In the genomic region with DNA sequence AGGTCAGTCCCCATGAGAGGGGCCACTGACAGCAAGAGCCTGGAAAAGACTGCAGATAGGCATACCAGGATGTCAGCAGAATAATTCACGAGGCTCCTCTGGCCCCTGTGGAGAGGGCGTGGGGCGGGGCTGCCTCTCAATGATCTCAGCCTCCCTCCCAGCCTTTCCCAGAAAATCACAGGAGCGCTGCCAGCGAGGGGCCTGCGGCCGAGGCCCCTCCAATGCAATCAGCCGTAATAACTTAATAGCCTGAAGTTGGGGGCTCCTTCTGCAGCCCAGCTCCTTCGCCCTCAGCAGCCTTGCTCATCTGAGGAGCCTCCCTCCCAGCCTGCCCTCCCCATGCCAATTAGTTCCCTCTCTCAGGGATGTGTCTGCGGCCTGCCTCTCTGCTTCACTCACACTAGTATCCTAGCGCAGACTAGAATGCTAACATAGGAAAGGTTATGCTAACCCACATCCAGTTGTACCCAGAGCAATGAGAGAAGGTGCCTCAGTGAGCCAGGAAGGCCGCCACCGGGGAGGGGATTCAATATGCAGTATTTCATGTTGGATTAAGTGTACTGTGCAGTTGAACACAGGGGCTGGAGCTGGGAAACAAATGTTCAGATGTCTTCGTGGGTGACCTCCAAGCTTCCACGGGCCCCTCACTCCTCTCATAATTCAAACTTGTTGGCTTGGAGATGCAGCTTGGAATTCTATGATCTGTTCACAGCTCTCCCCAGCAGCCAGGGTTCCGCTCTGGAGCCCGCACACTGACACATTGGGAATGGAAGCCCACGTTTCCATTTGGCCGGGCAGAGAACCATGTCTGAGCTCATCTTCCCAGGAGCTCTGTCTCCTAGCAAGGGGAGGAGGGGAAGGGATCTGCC, we compare ENCODE assay signal across 8 mouse cellular contexts.
DNase-seq lines count a peak whose midpoint lies in the region; ATAC-seq and TF ChIP-seq lines count a peak whose summit lies in the region.

No protein-coding gene starts in this region.

- no peak overlapping the region for H3K4me3 ChIP-seq in lung, embryonic 14.5 days (ENCODE audit: low read depth, low read length)
- no peak overlapping the region for H3K4me3 ChIP-seq in lung, adult 2 months (replicated peaks; ENCODE audit: extremely low read depth, low read depth, low read length)
- H3K4me3 ChIP-seq in forebrain, embryonic 13.5 days, result no peak overlapping the region
- H3K4me3 ChIP-seq in limb, embryonic 10.5 days, result no peak overlapping the region
- no peak overlapping the region for H3K4me3 ChIP-seq in stomach, embryonic 15.5 days (replicated peaks)
- no peak overlapping the region for H3K4me3 ChIP-seq in cerebellum, adult 2 months (replicated peaks; ENCODE audit: insufficient read depth, low read depth, low read length)

- no peak overlapping the region for H3K9ac ChIP-seq in lung, embryonic 14.5 days
- H3K9ac ChIP-seq in forebrain, embryonic 13.5 days, result 0 out of 2 replicates have a peak overlapping the region, but pooled peaks have one; percentile 21
- no peak overlapping the region for H3K9ac ChIP-seq in stomach, embryonic 15.5 days

- peak; percentile 42 for DNase-seq in lung, embryonic 14.5 days
- DNase-seq in lung, adult 2 months, result no peak
- DNase-seq in limb, embryonic 10.5 days (ENCODE audit: low spot score), result peak; percentile 56
- DNase-seq in left cerebral cortex, adult 18-20 months (ENCODE audit: low spot score in 2 of 2), result no peak
- DNase-seq in cerebellum, adult 9-10 months, result no peak
- DNase-seq in cerebellum, adult 2 months, result no peak

- peak; percentile 55 for ATAC-seq in lung, embryonic 14.5 days (ENCODE audit: insufficient read depth)
- peak; percentile 77 for ATAC-seq in forebrain, embryonic 13.5 days
- peak; percentile 64; the same call in 1 of the 2 replicates for ATAC-seq in stomach, embryonic 15.5 days (ENCODE audit: insufficient read depth, low FRiP score, low read depth)

- TF ChIP-seq CTCF in lung, embryonic 14.5 days (IDR thresholded peaks at IDR 0.05; ENCODE audit: low read depth), result no peak
- no peak for TF ChIP-seq CTCF in lung, adult 2 months (IDR thresholded peaks at IDR 0.05; ENCODE audit: insufficient read depth, low read length)
- no peak for TF ChIP-seq CTCF in cerebellum, adult 2 months (IDR thresholded peaks at IDR 0.05; ENCODE audit: borderline replicate concordance, insufficient read depth, low read depth, low read length)

- 34% methylated on average over 19 of the region's 19 CpGs for WGBS in lung, embryonic 14.5 days
- WGBS in lung, adult 2 months, result 66% methylated on average over 19 of the region's 19 CpGs
- 27% methylated on average over 19 of the region's 19 CpGs for WGBS in forebrain, embryonic 13.5 days
- 29% methylated on average over 19 of the region's 19 CpGs for WGBS in limb, embryonic 10.5 days
- WGBS in stomach, embryonic 15.5 days, result 37% methylated on average over 19 of the region's 19 CpGs
- 24% methylated on average over 19 of the region's 19 CpGs for WGBS in cerebellum, adult 2 months

- peaks cover 6% of the 10 kb centered on the region; the same call in 1 of the 2 replicates for H3K4me1 ChIP-seq in lung, embryonic 14.5 days (ENCODE audit: insufficient read depth)
- H3K4me1 ChIP-seq in lung, adult 2 months (ENCODE audit: control insufficient read depth, insufficient read depth, low read length), result no peaks in the 10 kb centered on the region
- peaks cover 16% of the 10 kb centered on the region for H3K4me1 ChIP-seq in forebrain, embryonic 13.5 days
- H3K4me1 ChIP-seq in limb, embryonic 10.5 days, result peaks cover 22% of the 10 kb centered on the region
- peaks cover 16% of the 10 kb centered on the region for H3K4me1 ChIP-seq in stomach, embryonic 15.5 days
- no peaks in the 10 kb centered on the region for H3K4me1 ChIP-seq in cerebellum, adult 2 months (ENCODE audit: control insufficient read depth, insufficient read depth, low read length)

- H3K36me3 ChIP-seq in lung, embryonic 14.5 days (ENCODE audit: insufficient read depth), result no peaks in the 10 kb centered on the region
- H3K36me3 ChIP-seq in forebrain, embryonic 13.5 days (ENCODE audit: poor library complexity, severe bottlenecking), result no peaks in the 10 kb centered on the region
- no peaks in the 10 kb centered on the region for H3K36me3 ChIP-seq in limb, embryonic 10.5 days
- no peaks in the 10 kb centered on the region for H3K36me3 ChIP-seq in stomach, embryonic 15.5 days

- peak overlapping the region; percentile 43; the same call in 1 of the 2 replicates for H3K27ac ChIP-seq in lung, embryonic 14.5 days (ENCODE audit: low read depth)
- peak overlapping the region; percentile 12 for H3K27ac ChIP-seq in forebrain, embryonic 13.5 days
- H3K27ac ChIP-seq in limb, embryonic 10.5 days, result peak overlapping the region; percentile 70
- H3K27ac ChIP-seq in stomach, embryonic 15.5 days, result peak overlapping the region; percentile 88
- H3K27ac ChIP-seq in cerebellum, adult 2 months (ENCODE audit: insufficient read depth, low read length), result no peak overlapping the region

- TF ChIP-seq POLR2A in lung, adult 2 months (IDR thresholded peaks at IDR 0.05; ENCODE audit: borderline replicate concordance, extremely low read depth, low read depth, low read length), result no peak
- TF ChIP-seq POLR2A in cerebellum, adult 2 months (IDR thresholded peaks at IDR 0.05; ENCODE audit: borderline replicate concordance, insufficient read depth, low read length), result no peak

- 0 out of 2 replicates have a peak, but pooled peaks cover 8% of the 10 kb centered on the region for H3K9me3 ChIP-seq in lung, embryonic 14.5 days (ENCODE audit: low read depth, low read length)
- H3K9me3 ChIP-seq in forebrain, embryonic 13.5 days (replicated peaks), result no peaks in the 10 kb centered on the region; the same call in 1 of the 2 replicates
- no peaks in the 10 kb centered on the region; the same call in 1 of the 2 replicates for H3K9me3 ChIP-seq in limb, embryonic 10.5 days (replicated peaks)
- no peaks in the 10 kb centered on the region; the same call in 1 of the 2 replicates for H3K9me3 ChIP-seq in stomach, embryonic 15.5 days

- H3K27me3 ChIP-seq in lung, embryonic 14.5 days (ENCODE audit: insufficient read depth, low read length), result no peaks in the 10 kb centered on the region
- no peaks in the 10 kb centered on the region for H3K27me3 ChIP-seq in forebrain, embryonic 13.5 days
- H3K27me3 ChIP-seq in limb, embryonic 10.5 days (ENCODE audit: low read depth, poor library complexity, severe bottlenecking), result no peaks in the 10 kb centered on the region
- no peaks in the 10 kb centered on the region for H3K27me3 ChIP-seq in stomach, embryonic 15.5 days (replicated peaks)
- no peaks in the 10 kb centered on the region for H3K27me3 ChIP-seq in cerebellum, adult 2 months (ENCODE audit: control insufficient read depth, insufficient read depth, low read length)

- no peak overlapping the region for H3K4me2 ChIP-seq in lung, embryonic 14.5 days
- peak overlapping the region; percentile 14; the same call in 1 of the 2 replicates for H3K4me2 ChIP-seq in forebrain, embryonic 13.5 days
- peak overlapping the region; percentile 19; the same call in 1 of the 2 replicates for H3K4me2 ChIP-seq in stomach, embryonic 15.5 days

Comparison
In these comparisons a context has a peak if more than half of its experiments do, and no peak if none do; other contexts are left out.
1. DNase-seq: peak in lung, embryonic 14.5 days (single experiment) and limb, embryonic 10.5 days (single experiment); none in lung, adult 2 months (single experiment), left cerebral cortex, adult 18-20 months (0 of 2), cerebellum, adult 9-10 months (single experiment) and cerebellum, adult 2 months (0 of 2).
2. Peak in every context shown above with its lines, with median percentiles within 50 percentile points of each other: ATAC-seq.